Mouse (Mus musculus): Measurements from ENCODE around the gene Arl5b. TPM values are rescaled to one million over a fixed set of nuclear protein-coding genes. Genes with fewer than 3 reads are reported as not detected.
A peak's percentile ranks its signal among the peaks of the same experiment; 100 is the strongest.

The Arl5b gene
- 3.0 and 5.8 TPM in 2 replicates for polyA plus RNA-seq (2012; rRNA removed)
- 4.5 and 5.2 TPM in 2 replicates for polyA plus RNA-seq (2014; fragmentation: Nextera tagmentation; extraction: Ambion mirVana)

DNA sequence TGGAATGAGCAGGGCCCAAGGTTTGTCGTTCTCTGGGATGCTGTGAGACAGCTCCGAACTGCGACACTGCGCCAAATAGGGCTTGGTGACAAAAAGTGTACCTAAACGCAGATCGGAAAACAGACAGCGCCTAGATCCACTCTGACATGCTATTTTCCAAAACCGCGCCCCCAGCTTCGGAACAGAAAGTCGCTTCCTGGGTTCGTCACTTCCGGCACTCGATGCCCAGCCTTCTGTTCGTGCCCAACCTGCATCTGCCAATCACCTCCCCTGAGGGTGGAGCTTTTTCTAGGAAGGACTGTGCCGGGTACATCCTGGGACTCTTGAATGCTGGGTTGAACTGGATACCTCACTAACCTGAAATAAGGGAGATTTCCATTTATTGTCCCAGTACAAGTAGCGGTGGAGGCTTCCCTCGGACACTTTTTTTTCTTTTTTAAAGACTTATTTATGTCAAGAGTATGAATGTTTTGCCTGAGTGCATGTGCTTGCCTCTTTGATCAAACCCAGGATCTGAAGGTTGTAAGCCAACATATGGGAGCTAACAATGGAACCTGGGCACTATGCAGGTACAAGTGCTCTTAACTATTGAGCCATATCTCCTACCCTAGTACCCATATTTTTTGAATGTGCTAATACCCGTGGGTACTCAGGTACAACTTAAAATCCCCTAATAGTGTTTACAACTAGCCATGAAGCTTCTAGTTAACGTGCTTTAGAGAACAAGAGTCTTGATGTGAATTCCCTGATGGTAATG is at the start of gene Arl5b:
Gene Arl5b, plus strand, starts transcription at position 279 of the 757 bp plus-strand sequence.
- no peaks in the 10 kb centered on the region for H3K9me3 ChIP-seq (ENCODE audit: control insufficient read depth, low read length)
- DNase-seq (ENCODE audit: low read depth in 3 of 3, low spot score in 3 of 3) (peak; percentile 88 to 94 (median 90)), ATAC-seq (ENCODE audit: insufficient read depth) (peak; percentile 99)
- peak within 1 kb of the TSS; percentile 85 for H3K27ac ChIP-seq
- no peaks in the 10 kb centered on the region for H3K36me3 ChIP-seq (replicated peaks; ENCODE audit: control insufficient read depth, insufficient read depth, low read depth)
- H3K4me3 ChIP-seq (ENCODE audit: insufficient read depth in 1 of 2, low read depth in 2 of 2, low read length in 2 of 2), result peak within 1 kb of the TSS; percentile 76 to 99
- TF ChIP-seq EP300 (IDR thresholded peaks at IDR 0.05; ENCODE audit: low read depth), result no peak
- TF ChIP-seq CTCF (IDR thresholded peaks at IDR 0.05; ENCODE audit: low read depth), result peak; percentile 26; the same call in 1 of the 2 replicates
- H3K27me3 ChIP-seq (ENCODE audit: control insufficient read depth, insufficient read depth, low read length), result no peaks in the 10 kb centered on the region
- H3K4me1 ChIP-seq (replicated peaks; ENCODE audit: control insufficient read depth in 2 of 2, insufficient read depth in 2 of 2, low read length in 1 of 2), result peaks cover 5 to 7% of the 10 kb centered on the region in 2 experiments
- WGBS (ENCODE audit: insufficient replicate concordance), result 6% methylated on average over 20 of the region's 20 CpGs
- peak within 1 kb of the TSS; percentile 81 for H3K9ac ChIP-seq (replicated peaks)
- peak within 1 kb of the TSS; percentile 85 for H3K4me2 ChIP-seq (ENCODE audit: low read depth)

GRCm38 (mm10) chr2:15007531-15007930 is 41.7 kb upstream of the Arl5b start:
- Histone ChIP-seq H3K36me3 (replicated peaks; ENCODE audit: control insufficient read depth, insufficient read depth, low read depth) (no peaks in the 10 kb centered on the region), H3K4me1 (replicated peaks; ENCODE audit: control insufficient read depth in 2 of 2, insufficient read depth in 2 of 2, low read length in 1 of 2) (no peaks in the 10 kb centered on the region), H3K4me2 (ENCODE audit: low read depth) (no peak overlapping the region), H3K9me3 (ENCODE audit: control insufficient read depth, low read length) (no peaks in the 10 kb centered on the region), H3K27me3 (ENCODE audit: control insufficient read depth, insufficient read depth, low read length) (no peaks in the 10 kb centered on the region), H3K9ac (replicated peaks) (no peak overlapping the region), H3K27ac (no peak overlapping the region), H3K4me3 (ENCODE audit: insufficient read depth in 1 of 2, low read depth in 2 of 2, low read length in 2 of 2) (no peak overlapping the region)
- DNase-seq (ENCODE audit: low read depth in 3 of 3, low spot score in 3 of 3) (no peak), ATAC-seq (ENCODE audit: insufficient read depth) (no peak)
- WGBS (ENCODE audit: insufficient replicate concordance), result 73% methylated on average over 3 of the region's 3 CpGs
- no peak for TF ChIP-seq CTCF (IDR thresholded peaks at IDR 0.05; ENCODE audit: low read depth)
- TF ChIP-seq EP300 (IDR thresholded peaks at IDR 0.05; ENCODE audit: low read depth), result no peak

- H3K36me3 ChIP-seq (replicated peaks; ENCODE audit: control insufficient read depth, insufficient read depth, low read depth), result no peaks in the 10 kb centered on the region
- ATAC-seq (ENCODE audit: insufficient read depth), result no peak
- DNase-seq (ENCODE audit: low read depth in 3 of 3, low spot score in 3 of 3), result no peak
- no peak overlapping the region for H3K9ac ChIP-seq (replicated peaks)
- 77% methylated on average over 1 of the region's 1 CpGs for WGBS (ENCODE audit: insufficient replicate concordance)
- no peaks in the 10 kb centered on the region for H3K9me3 ChIP-seq (ENCODE audit: control insufficient read depth, low read length)
- no peaks in the 10 kb centered on the region for H3K27me3 ChIP-seq (ENCODE audit: control insufficient read depth, insufficient read depth, low read length)
- no peak overlapping the region for H3K27ac ChIP-seq
- TF ChIP-seq EP300 (IDR thresholded peaks at IDR 0.05; ENCODE audit: low read depth), result no peak
- TF ChIP-seq CTCF (IDR thresholded peaks at IDR 0.05; ENCODE audit: low read depth), result no peak
- H3K4me1 ChIP-seq (replicated peaks; ENCODE audit: control insufficient read depth in 2 of 2, insufficient read depth in 2 of 2, low read length in 1 of 2), result no peaks in the 10 kb centered on the region
- no peak overlapping the region for H3K4me3 ChIP-seq (ENCODE audit: insufficient read depth in 1 of 2, low read depth in 2 of 2, low read length in 2 of 2)
- H3K4me2 ChIP-seq (ENCODE audit: low read depth), result no peak overlapping the region
Measured at GRCm38 (mm10) chr2:15008072-15008471, 41.1 kb upstream of the Arl5b start.

GRCm38 (mm10) chr2:15026817-15027216 is 22.4 kb upstream of the Arl5b start:
- H3K4me1 ChIP-seq (replicated peaks; ENCODE audit: control insufficient read depth in 2 of 2, insufficient read depth in 2 of 2, low read length in 1 of 2), result no peaks in the 10 kb centered on the region
- TF ChIP-seq EP300 (IDR thresholded peaks at IDR 0.05; ENCODE audit: low read depth) (no peak), CTCF (IDR thresholded peaks at IDR 0.05; ENCODE audit: low read depth) (no peak)
- H3K27ac ChIP-seq, result no peak overlapping the region
- no peak overlapping the region for H3K4me3 ChIP-seq (ENCODE audit: insufficient read depth in 1 of 2, low read depth in 2 of 2, low read length in 2 of 2)
- WGBS (ENCODE audit: insufficient replicate concordance), result 77% methylated on average over 3 of the region's 3 CpGs
- no peak overlapping the region for H3K9ac ChIP-seq (replicated peaks)
- DNase-seq (ENCODE audit: low read depth in 3 of 3, low spot score in 3 of 3) (no peak), ATAC-seq (ENCODE audit: insufficient read depth) (no peak)
- no peaks in the 10 kb centered on the region for H3K27me3 ChIP-seq (ENCODE audit: control insufficient read depth, insufficient read depth, low read length)
- H3K4me2 ChIP-seq (ENCODE audit: low read depth), result no peak overlapping the region
- no peaks in the 10 kb centered on the region for H3K36me3 ChIP-seq (replicated peaks; ENCODE audit: control insufficient read depth, insufficient read depth, low read depth)
- no peaks in the 10 kb centered on the region for H3K9me3 ChIP-seq (ENCODE audit: control insufficient read depth, low read length)

DNA sequence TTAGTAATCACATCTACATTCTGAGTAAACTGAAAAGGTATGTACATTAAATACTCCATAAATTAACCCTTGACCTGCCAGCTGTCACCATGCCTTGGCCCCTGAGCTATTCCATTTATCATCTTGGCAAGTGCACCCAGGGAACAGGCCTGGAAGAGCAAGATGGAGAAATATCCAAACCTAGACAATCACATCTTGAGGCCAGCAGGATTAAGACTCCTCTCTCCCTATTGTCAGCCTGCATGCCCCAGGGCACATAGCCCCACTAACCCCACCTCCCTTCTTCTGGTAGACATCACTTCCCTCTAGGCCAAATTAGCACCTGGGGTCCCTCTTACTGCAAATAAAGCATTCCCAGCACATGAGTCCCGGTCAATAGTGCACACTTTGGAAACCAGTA is 21.4 kb upstream of the Arl5b start:
- no peak overlapping the region for H3K27ac ChIP-seq
- ATAC-seq (ENCODE audit: insufficient read depth) (no peak), DNase-seq (ENCODE audit: low read depth in 3 of 3, low spot score in 3 of 3) (no peak)
- no peaks in the 10 kb centered on the region; the same call in 1 of the 2 replicates for H3K36me3 ChIP-seq (replicated peaks; ENCODE audit: control insufficient read depth, insufficient read depth, low read depth)
- no peak overlapping the region for H3K4me2 ChIP-seq (ENCODE audit: low read depth)
- no peak overlapping the region for H3K9ac ChIP-seq (replicated peaks)
- WGBS (ENCODE audit: insufficient replicate concordance), result 69% methylated on average over 1 of the region's 1 CpGs
- no peak overlapping the region for H3K4me3 ChIP-seq (ENCODE audit: insufficient read depth in 1 of 2, low read depth in 2 of 2, low read length in 2 of 2)
- no peaks in the 10 kb centered on the region for H3K27me3 ChIP-seq (ENCODE audit: control insufficient read depth, insufficient read depth, low read length)
- no peaks in the 10 kb centered on the region for H3K9me3 ChIP-seq (ENCODE audit: control insufficient read depth, low read length)
- no peaks in the 10 kb centered on the region for H3K4me1 ChIP-seq (replicated peaks; ENCODE audit: control insufficient read depth in 2 of 2, insufficient read depth in 2 of 2, low read length in 1 of 2)
- TF ChIP-seq CTCF (IDR thresholded peaks at IDR 0.05; ENCODE audit: low read depth) (no peak), EP300 (IDR thresholded peaks at IDR 0.05; ENCODE audit: low read depth) (no peak)

Data from liver, embryonic 14.5 days (tissue).